Mouse (Mus musculus): ENCODE measurements around the gene 9130023H24Rik. TPM values are rescaled to one million over a fixed set of nuclear protein-coding genes. Genes with fewer than 3 reads are reported as not detected.

The 9130023H24Rik gene
- total RNA-seq, 2 experiments from 2014 or later: 3.6 to 4.0 TPM

DNA sequence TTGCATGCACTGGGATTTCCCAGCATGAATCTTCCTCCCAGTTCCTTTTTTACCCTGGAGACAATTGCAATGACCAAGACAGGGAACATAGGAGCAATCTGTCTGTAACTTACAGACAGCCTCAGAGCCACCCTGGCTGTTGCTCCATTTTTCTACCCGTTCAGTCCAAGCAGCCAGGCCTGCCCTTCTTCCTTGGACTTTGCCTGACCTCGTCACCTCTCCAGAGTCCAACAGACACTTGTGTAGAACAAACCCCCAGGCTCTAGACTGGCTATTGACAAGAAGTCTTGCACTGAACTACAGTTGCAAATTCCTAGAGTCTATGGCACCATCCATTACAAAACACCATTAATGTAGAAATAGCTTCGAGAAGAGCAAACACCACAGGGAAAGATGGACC, 28.0 kb downstream of the 9130023H24Rik start:
- intact Hi-C loops (cut with DNase I): loop anchor here (2.0 to 10.0 kb wide), 2 partner anchors 111 to 205 kb away; partner anchors contain the start of gene Trim72
- no peak for DNase-seq (ENCODE audit: low spot score in 2 of 2)

GRCm38 (mm10) chr7:128208187-128208586, 29.6 kb downstream of the 9130023H24Rik start:
- intact Hi-C loops (cut with DNase I): loop anchor here (2.0 to 10.0 kb wide), 2 partner anchors 109 to 203 kb away; partner anchors contain the start of gene Trim72
- DNase-seq (ENCODE audit: low spot score in 2 of 2): peak; percentile 54 to 71

DNA sequence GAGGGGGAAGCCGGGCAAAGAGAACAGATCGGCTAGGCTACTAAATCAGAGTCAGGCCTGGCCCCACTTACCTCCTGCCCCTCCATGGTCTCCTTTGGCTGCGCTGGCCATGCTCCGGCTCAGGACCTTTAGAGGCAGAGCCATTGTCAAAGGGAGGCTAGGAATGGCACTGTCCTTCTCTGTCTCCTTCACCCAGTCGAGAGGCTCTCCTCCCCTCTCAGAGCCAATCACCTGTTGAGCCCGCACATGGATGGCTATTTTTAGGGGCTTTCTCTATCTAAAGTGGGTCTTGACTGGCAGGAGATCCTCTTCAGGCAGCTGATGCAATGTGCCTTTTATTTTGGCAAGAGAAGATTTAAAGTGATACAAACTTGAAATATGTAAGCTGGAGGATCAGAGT, 31.7 kb downstream of the 9130023H24Rik start, which contains the start of gene Cox6a2:
Gene Cox6a2, minus strand, starts transcription at position 236 of the 400 bp plus-strand sequence.
- intact Hi-C loops (cut with DNase I): loop anchor here (10.0 kb wide), 1 partner anchor 201 kb away; the partner anchor contains the start of gene Trim72

GRCm38 (mm10) chr7:128205695-128206094, 32.1 kb downstream of the 9130023H24Rik start:
- intact Hi-C loops (cut with DNase I): loop anchor here (10.0 kb wide), 1 partner anchor 201 kb away; the partner anchor contains the start of gene Trim72

More for the DNA sequence above, 31.7 kb downstream of the 9130023H24Rik start, which contains the start of gene Cox6a2:
- DNase-seq (ENCODE audit: low spot score in 2 of 2): peak in 1 of 2 experiments; percentile 16

DNA sequence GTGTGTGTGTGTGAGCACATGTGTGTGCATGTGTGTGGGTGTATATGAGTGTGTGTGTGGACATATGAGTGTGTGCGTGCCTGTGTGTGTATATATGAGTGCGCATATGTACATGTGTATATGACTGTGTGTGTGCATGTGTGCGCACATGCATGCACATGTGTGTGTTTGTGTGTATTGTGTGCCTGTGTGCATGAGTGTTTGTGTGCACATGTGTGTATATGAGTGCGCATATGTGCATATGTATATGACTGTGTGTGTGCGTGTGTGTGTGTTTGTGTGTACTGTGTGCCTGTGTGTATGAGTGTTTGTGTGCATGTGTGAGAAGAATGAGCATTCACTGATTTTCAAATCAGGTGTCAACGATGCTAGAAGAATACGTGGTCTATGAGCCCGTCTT, 33.7 kb downstream of the 9130023H24Rik start:
- no peak for DNase-seq (ENCODE audit: low spot score in 2 of 2)
- intact Hi-C loops (cut with DNase I): loop anchor here (10.0 kb wide), 1 partner anchor 199 kb away; the partner anchor contains the start of gene Trim72

More at GRCm38 (mm10) chr7:128205695-128206094, 32.1 kb downstream of the 9130023H24Rik start:
- no peak for DNase-seq (ENCODE audit: low spot score in 2 of 2)

GRCm38 (mm10) chr7:128203071-128203470, 34.8 kb downstream of the 9130023H24Rik start:
- intact Hi-C loops (cut with DNase I): loop anchor here (10.0 kb wide), 1 partner anchor 198 kb away; the partner anchor contains the start of gene Trim72
- no peak for DNase-seq (ENCODE audit: low spot score in 2 of 2)

- no peak for DNase-seq (ENCODE audit: low spot score in 2 of 2)
- intact Hi-C loops (cut with DNase I): loop anchor here (10.0 kb wide), 1 partner anchor 197 kb away; the partner anchor contains the start of gene Trim72
These were observed 36.2 kb downstream of the 9130023H24Rik start for GRCm38 (mm10) chr7:128201607-128202006.

Other genes starting within 250 kb of the 9130023H24Rik start
- gene Pycard, start 244.2 kb downstream of the 9130023H24Rik start, total RNA-seq (2021): 1 to 10 TPM; 2.2 to 3.7 TPM
- gene Trim72, start 234.1 kb downstream of the 9130023H24Rik start, total RNA-seq (2021): under 1 TPM; 0.64 to 0.97 TPM
- 10 to 100 TPM; 10.9 to 11.6 TPM for gene Itgam, start 175.4 kb downstream of the 9130023H24Rik start, total RNA-seq (2021)
- gene Gm49368, start 175.3 kb downstream of the 9130023H24Rik start, total RNA-seq (2021): under 1 TPM in 1 of 2 experiments, not detected in 1; 0.08 TPM
- gene Itgax, start 108.5 kb downstream of the 9130023H24Rik start, total RNA-seq (2021): under 1 TPM in 1 of 2 experiments, not detected in 1; 0.23 TPM
- gene Itgad, start 83.7 kb downstream of the 9130023H24Rik start, total RNA-seq (2021): not detected
- gene Cox6a2, start 31.6 kb downstream of the 9130023H24Rik start, total RNA-seq (2021): 10 to 100 TPM; 13.5 to 17.3 TPM
- 10 to 100 TPM in 1 of 2 experiments, 1 to 10 TPM in 1; 9.7 to 11.4 TPM for gene Armc5, start 689 bp downstream of the 9130023H24Rik start, total RNA-seq (2021)
- 10 to 100 TPM; 27.1 to 27.4 TPM for gene Tgfb1i1, start 8.8 kb upstream of the 9130023H24Rik start, total RNA-seq (2021)
- gene Slc5a2, start 27.6 kb upstream of the 9130023H24Rik start, total RNA-seq (2021): not detected
- gene BC017158, start 60.1 kb upstream of the 9130023H24Rik start, total RNA-seq (2021): 10 to 100 TPM; 23.4 to 24.5 TPM
- 10 to 100 TPM; 47.2 to 48.8 TPM for gene Rgs10, start 180.7 kb upstream of the 9130023H24Rik start, total RNA-seq (2021)
- 10 to 100 TPM; 91.7 to 98.2 TPM for gene Tial1, start 223.7 kb upstream of the 9130023H24Rik start, total RNA-seq (2021)

All from left cerebral cortex, postnatal 14 days (tissue).